Mouse (Mus musculus) cortical plate, adult 2 months (tissue): ENCODE results near the gene Ttc21a.

Experiments
- CTCF ChIP-seq: fragments of 200-500 bp; IDR thresholded peaks from 2 replicates; pipeline ENCODE4 v1.5.1; 2011; ENCODE audit warnings: mild to moderate bottlenecking, control low read depth, low read length; ENCODE audit not compliant: insufficient read depth; ENCODE audit errors: extremely low read depth
- POLR2A ChIP-seq: fragments of 200-500 bp; IDR thresholded peaks from 2 replicates; pipeline ENCODE4 v1.6.1; 2011; ENCODE audit warnings: mild to moderate bottlenecking, low read length, control low read depth; ENCODE audit not compliant: insufficient read depth; ENCODE audit errors: extremely low read depth

DNA sequence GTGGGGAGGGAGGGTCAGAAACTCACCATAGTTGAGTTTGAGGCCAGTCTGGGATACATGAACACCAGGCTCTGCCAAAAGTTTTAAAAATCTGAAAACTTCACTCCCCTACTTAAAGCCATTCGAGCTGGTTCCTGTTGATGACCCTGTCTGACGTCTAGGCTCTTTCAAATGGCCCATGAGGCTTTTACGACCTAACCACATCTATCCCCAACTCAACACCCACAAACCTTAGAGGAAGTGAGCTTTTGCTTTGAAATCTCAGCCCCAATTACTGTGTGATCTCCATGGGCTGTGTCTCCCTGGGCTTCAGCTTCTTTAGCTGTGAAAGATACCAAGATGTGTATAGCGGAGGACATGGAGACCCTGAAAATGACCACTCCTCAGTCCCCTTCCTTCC lies 1.1 kb downstream of the Ttc21a start:
- TF ChIP-seq POLR2A (no peak), CTCF (no peak)
